Mouse (Mus musculus) regulatory T cell (primary cell): ENCODE results near the gene Fam163b.

Experiments
- in situ Hi-C: fragments of 300-600 bp; cut with MboI, MseI; formaldehyde crosslinking; loops from one replicate; pipeline ENCODE4 v1.15.1; 2025; ENCODE audit warnings: high pct_unique_total_duplicates

Fam163b gene

GRCm38 (mm10) chr2:27088071-27088644 lies 54.1 kb downstream of the Fam163b start:
- in situ Hi-C loops, result no loop called here

DNA sequence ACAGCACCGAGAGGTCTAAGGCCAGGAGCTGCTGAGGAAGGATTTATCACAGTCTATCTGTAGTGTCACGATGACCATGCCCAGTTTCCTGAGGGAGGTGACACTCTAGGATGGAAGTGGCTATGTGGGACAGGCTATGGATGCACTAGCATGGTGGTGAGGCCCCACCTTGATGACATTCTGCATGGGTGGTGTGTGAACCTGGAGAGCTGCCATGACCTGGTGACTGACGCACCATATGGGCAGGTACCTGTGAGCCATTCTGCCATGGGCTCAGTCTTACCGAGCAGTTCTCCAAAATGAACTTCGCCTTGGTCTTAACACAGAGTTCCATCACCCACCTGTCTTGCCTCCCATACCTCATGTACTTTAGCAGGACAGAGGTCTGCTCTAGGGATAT lies 54.7 kb downstream of the Fam163b start:
- in situ Hi-C loops, result no loop called here

GRCm38 (mm10) chr2:27086483-27087010 lies 55.7 kb downstream of the Fam163b start:
- in situ Hi-C loops, result no loop called here

DNA sequence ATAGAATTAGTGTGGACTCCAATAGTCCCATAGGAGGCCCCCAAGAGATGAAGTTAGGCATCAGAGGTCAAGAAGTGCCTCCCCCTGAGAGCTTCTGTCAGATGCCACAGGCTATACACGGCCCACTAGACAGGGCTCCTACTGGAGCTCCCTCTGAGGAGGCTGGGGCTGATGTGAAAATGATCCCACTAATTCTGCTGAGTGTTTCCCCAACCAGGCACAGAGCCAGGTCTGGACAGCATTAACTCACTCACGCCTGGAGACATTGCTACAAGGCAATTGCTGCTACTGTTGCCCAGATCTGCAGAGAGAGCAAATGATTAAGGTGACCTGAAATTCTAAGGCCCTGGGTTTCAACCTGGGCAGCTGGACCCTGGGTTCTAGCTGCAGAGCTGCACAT lies 56.5 kb downstream of the Fam163b start:
- in situ Hi-C loops, result no loop called here

DNA sequence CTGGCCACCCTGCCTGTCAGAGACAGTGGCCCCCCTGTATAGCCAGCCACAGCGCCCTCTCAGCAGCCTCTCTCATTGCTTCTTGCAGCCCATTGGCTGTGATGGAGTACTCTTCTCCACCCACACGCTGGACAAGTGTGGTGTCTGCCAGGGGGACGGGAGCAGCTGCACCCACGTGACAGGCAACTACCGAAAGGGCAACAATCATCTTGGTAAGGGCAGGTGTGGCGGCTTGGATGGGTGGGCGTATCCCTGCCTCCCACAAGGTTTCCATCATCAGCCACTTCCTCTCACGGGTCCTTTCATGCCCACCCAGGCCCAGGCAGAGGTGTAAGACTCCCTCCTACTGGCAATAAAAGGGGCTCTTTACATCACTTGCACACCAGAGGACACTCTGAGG lies 57.3 kb downstream of the Fam163b start:
- in situ Hi-C loops, result no loop called here

DNA sequence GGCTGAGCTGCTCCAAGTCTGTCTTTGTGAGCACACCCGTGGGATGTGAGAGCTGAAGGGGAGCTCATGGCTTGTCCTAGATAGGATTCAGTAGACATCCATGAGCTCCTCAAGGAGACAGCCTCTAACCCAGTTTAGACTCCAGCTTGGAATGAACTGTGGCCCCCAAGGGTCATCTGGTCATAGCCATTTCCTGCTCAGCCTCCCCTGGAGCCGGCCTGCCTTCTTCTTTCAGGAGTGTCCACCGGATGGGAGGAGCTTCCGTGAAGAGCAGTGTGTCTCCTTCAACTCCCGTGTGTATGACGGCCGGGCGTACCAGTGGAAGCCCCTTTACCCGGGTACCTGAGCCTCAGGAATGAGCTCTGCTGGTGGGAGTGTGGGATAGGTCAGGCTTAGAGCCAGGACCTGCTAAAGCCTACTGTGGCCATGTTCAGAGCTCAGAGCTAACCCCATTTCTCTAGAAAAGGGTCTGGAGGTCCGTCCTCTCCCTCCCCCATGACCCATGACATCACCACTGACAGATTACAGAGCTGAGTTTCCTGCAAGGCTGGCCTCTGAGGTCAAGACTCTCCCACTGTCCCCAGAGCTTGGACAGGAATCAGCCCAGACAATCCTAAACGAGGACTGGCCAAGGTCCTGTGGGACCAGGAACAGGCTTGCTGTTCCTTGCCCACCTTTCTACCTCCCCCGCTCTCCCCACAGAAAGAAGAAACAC lies 58.4 kb downstream of the Fam163b start:
- in situ Hi-C loops, result no loop called here

GRCm38 (mm10) chr2:27079649-27080048 lies 62.6 kb downstream of the Fam163b start:
- in situ Hi-C loops, result loop anchor here (10.0 kb wide), 1 partner anchor 155 kb away; no protein-coding TSS in a partner anchor

- in situ Hi-C loops, result loop anchor here (10.0 kb wide), 1 partner anchor 156 kb away; no protein-coding TSS in a partner anchor
Measured at GRCm38 (mm10) chr2:27079152-27079584, 63.1 kb downstream of the Fam163b start, which contains the start of gene Adamtsl2. Adamtsl2 (plus strand) TSS chr2:27079379.

DNA sequence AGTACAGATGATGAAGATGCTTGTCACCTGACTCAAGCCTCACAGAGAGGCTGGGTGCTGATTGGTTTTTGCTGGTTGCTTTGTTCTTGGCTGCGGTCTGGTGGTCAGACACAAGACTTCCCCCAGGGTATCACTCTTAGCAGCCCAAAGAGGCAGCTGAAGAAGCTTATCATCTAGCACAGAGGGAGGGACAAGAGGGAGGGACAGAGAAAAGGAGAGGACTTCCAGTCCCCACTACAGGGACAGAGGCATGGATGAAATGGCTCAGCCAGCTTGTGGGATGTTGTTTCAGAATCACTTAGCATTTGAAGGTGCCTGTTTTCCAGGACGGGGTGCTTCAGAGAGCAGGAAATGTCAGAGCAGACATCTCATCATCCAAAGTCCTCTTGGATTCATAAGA lies 64.0 kb downstream of the Fam163b start:
- in situ Hi-C loops, result loop anchor here (10.0 kb wide), 1 partner anchor 156 kb away; no protein-coding TSS in a partner anchor

GRCm38 (mm10) chr2:27077655-27078244 lies 64.5 kb downstream of the Fam163b start:
- in situ Hi-C loops, result loop anchor here (10.0 kb wide), 1 partner anchor 157 kb away; no protein-coding TSS in a partner anchor

DNA sequence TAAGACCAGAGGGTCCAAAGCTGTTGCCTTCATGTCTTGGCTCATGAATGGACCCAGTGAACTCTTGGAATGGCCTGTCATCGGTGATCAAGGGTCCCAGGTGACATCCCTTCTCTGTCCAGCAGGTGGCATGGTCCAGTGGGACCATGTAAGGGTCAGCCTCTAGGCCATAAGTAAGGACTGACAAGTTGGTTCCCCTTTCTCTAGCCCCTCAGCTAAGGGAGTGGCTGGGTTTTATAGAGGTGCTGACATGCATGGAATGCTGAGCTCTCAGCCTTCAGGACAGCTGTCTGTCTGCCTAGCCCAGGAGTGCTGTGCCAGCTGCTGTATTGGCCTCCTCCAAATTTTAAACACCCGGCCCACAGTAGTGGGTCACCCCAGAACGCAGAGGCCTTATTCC lies 66.8 kb downstream of the Fam163b start:
- in situ Hi-C loops, result loop anchor here (10.0 kb wide), 1 partner anchor 159 kb away; no protein-coding TSS in a partner anchor

- in situ Hi-C loops, result loop anchor here (10.0 kb wide), 1 partner anchor 160 kb away; no protein-coding TSS in a partner anchor
Measured at GRCm38 (mm10) chr2:27074804-27075203, 67.5 kb downstream of the Fam163b start.

DNA sequence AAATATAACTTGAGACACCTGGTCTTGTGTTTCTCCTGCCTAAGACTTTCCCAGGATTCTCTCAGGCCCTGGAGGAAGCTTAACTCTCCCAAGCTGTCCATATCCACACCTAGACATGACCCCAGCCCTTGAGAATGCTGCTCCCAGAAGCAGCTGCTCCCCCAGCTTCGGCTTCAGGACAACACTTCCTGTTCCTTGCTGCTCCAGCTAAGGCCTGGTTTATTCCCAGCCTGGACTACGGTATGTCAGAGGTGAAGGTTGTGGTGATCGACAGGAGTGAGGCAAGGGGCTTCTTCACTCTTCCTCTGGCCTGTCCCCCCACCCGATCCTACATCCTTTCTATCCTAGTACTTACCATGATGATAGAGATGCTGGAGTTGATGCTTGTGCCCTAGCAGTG lies 68.9 kb downstream of the Fam163b start:
- in situ Hi-C loops, result loop anchor here (10.0 kb wide), 1 partner anchor 161 kb away; no protein-coding TSS in a partner anchor

DNA sequence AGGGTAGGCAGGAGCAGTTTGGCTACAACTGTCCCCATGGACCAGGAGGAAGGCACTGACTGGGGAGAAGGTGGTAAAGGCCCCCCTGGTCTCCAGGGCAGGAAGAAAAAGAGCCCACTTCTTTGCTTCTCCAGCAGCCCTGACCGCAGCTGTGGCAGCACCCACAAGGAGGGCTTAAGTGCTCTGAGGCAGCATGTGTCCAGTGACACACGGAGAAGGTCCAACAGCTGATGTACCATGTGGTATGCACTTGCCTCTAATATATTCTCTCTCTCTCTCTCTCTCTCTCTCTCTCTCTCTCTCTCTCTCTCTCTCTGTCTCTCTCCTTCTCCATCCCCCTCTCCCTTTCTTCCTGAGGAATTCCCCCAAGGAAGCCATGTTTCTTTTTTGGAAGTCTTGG lies 70.3 kb downstream of the Fam163b start, which contains the start of gene Mymk:
Gene Mymk (minus strand): TSS at position 202 of the 400 bp plus-strand sequence.
- in situ Hi-C loops, result loop anchor here (10.0 kb wide), 1 partner anchor 163 kb away; no protein-coding TSS in a partner anchor

- in situ Hi-C loops, result loop anchor here (10.0 kb wide), 1 partner anchor 164 kb away; no protein-coding TSS in a partner anchor
Measured at GRCm38 (mm10) chr2:27071137-27071536, 71.2 kb downstream of the Fam163b start.

DNA sequence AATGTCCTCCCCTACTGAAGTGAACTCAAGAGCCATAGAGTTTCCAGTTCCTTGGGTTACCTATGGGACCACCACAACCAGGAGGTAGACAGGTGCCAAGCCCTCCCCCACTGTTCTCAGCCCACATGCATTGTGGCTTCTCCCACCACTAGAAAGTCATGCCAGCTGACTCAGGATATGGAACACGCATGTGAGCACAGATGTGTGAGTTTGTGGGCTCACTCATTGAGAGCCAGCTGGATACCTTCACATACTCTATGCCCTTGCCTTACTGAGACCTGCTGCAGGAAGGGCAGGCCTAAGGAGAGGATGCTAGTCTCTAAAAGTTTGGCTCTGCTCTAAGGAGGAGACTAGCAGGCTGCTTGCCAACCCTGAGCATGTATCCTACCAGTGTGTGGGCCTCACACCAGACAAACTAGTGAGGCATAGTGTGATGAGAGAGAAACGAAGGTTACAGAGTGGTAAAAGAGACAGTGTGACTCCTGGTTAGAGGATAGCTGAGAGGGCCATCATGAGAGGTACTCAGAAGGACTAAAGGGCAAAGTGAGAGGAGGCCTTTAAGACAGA lies 72.0 kb downstream of the Fam163b start:
- in situ Hi-C loops, result loop anchor here (10.0 kb wide), 1 partner anchor 164 kb away; no protein-coding TSS in a partner anchor

DNA sequence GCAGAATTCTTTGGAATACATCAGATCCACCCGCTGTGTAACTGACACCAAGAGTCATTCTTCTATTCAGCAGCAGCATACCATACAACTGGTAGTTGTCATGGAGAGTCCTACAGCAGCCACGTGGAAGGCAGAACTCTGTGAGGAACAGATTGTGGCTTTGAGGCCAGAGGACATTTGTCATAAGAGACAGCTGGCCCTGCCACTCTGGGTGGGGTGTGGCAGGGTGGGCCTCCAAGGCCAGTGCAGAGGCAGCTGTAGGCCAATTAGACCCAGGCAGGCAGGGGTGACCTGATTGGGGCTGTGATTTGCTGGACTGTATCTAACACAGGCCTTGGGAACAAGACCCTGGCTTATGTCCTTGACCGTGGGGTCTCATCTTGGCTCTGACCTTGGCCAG lies 72.6 kb downstream of the Fam163b start:
- in situ Hi-C loops, result loop anchor here (10.0 kb wide), 1 partner anchor 165 kb away; no protein-coding TSS in a partner anchor

DNA sequence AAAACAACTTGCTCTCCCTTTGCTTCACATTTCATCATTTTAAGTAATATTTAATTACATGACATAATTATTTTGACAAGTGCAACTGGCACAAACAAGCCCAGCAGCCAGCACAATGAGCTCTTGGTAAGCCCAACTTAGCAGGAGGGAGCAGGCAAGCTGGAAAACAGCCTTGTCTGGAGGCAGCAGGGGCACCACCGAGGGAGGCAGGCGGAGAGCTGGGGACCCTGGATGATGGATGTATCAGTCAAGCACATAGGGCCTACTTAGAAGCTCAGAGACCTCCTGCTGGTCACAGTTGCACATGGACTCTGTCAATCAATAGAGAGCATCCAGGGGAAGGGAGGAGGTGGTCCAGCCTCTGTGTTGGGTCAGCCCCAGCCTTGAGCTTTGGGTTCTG lies 74.3 kb downstream of the Fam163b start:
- in situ Hi-C loops, result no loop called here

- in situ Hi-C loops, result no loop called here
Measured at GRCm38 (mm10) chr2:27067124-27067523, 75.2 kb downstream of the Fam163b start.
